Mouse (Mus musculus): ENCODE measurements around the gene Gm29564. TPM values are rescaled to one million over a fixed set of nuclear protein-coding genes. Genes with fewer than 3 reads are reported as not detected.

Gene Gm29564
- not detected in 2 replicates for polyA plus RNA-seq (2012; rRNA removed)

GRCm38 (mm10) chrY:78212693-78213092 is at the start of gene Gm29564:
Gene Gm29564 (plus strand): TSS chrY:78212993.

Other genes starting within 250 kb of the Gm29564 start
- gene Gm20867, start 249.8 kb upstream of the Gm29564 start, polyA plus RNA-seq (2012; rRNA removed), result not detected in 2 replicates

All from colon, adult 2 months (tissue).